Mouse (Mus musculus): Measurements from ENCODE around the gene Tmem141. TPM values are rescaled to one million over a fixed set of nuclear protein-coding genes. Genes with fewer than 3 reads are reported as not detected.
A peak's percentile ranks its signal among the peaks of the same experiment; 100 is the strongest.

The Tmem141 gene
- total and polyA plus RNA-seq, 3 experiments, result 10.9 to 25.3 TPM; not detected in 1

DNA sequence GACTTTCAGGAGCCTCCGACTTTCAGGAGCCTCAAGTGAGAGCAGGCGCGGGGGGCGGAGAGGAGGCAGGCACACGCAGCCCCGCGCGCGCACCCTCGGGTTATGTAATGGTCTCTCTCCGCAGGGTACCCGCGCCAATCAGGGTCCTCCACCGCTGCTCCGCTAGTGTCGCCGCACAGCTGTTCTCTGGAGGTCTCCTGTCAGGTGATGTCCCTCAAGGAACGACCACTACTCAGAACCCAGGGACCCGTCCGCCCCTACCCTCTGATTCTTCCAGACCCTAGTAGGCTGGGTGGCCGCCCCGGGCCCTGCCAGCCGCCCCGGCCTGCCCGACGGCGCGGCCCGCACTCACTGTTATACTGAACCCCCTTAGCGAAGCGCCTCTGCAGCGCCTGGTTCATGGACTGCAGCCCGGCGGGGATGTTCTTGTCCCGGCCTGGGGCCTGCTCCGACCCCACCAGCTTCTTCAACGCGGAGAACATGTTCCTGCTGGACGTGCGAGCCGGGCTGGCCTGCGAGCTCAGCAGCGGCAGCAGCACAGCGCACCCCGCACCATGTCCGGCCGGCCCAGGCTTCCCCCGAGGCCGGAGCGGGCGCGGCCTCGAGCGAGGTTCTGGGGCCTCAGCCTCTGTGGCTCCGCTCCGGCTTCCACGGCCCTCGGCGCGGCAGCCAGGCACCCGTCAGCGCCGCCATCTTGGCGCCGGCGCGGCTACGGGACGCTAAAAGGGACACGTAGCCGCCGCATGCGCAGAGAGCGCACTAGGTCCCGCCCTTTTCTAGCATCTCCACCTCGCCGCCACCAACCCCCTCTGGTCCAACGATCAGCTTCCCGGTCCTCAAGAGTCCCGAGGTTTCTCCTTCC lies 13.8 kb downstream of the Tmem141 start, which contains the start of gene Rabl6:
Gene Rabl6 (minus strand): TSS at position 761 of the 862 bp plus-strand sequence.
- Histone ChIP-seq H3K4me1 (ENCODE audit: control insufficient read depth in 1 of 2, insufficient read depth in 2 of 2, low read length in 2 of 2) (peaks cover 0 to 18% of the 10 kb centered on the region in 2 experiments; a peak in 3 of 4 replicates), H3K27ac (ENCODE audit: control insufficient read depth, low read depth, low read length) (peak within 1 kb of the TSS; percentile 63)

DNA sequence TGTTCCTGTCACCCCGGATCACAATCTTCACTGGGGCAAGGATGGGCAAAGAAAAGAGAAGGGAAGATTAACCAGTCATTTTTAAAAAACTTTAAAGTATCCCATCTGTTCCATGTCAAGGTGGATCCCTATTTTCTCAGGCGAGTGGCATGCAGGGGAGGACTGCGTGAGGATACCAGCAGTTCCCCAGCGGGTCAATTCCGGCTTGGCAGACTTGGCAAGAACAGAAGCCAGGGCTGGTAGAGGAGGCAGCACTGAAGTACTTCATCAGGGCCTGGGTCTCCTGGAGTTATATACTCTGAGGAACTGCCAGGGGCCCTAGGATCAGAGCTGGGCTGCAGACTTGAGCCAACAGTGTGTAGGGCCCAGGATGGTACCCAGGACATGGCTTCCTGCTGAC lies 19.3 kb downstream of the Tmem141 start:
- DNase-seq (ENCODE audit: low read depth, low spot score), result no peak
- H3K9ac ChIP-seq (ENCODE audit: control insufficient read depth, low read depth, low read length, poor library complexity, severe bottlenecking), result no peak overlapping the region
- peaks cover 12 to 13% of the 10 kb centered on the region in 2 experiments; a peak in 3 of 4 replicates for H3K36me3 ChIP-seq (ENCODE audit: control insufficient read depth in 1 of 2, insufficient read depth in 2 of 2, low read length in 2 of 2)
- TF ChIP-seq ETS1 (IDR thresholded peaks at IDR 0.05; ENCODE audit: low read depth, low read length) (no peak), POLR2AphosphoS5 (IDR thresholded peaks at IDR 0.05; ENCODE audit: borderline replicate concordance, low read depth, low read length) (no peak)
- no peak overlapping the region for H3K27ac ChIP-seq (ENCODE audit: control insufficient read depth, low read depth, low read length)
- no peak overlapping the region for H3K4me3 ChIP-seq (ENCODE audit: control insufficient read depth in 1 of 2, insufficient read depth in 1 of 2, low read depth in 2 of 2, low read length in 2 of 2)
- no peaks in the 10 kb centered on the region for H3K27me3 ChIP-seq (ENCODE audit: control insufficient read depth in 1 of 2, insufficient read depth in 2 of 2, low read length in 2 of 2)
- peaks cover 0 to 11% of the 10 kb centered on the region in 2 experiments; a peak in 3 of 4 replicates for H3K4me1 ChIP-seq (ENCODE audit: control insufficient read depth in 1 of 2, insufficient read depth in 2 of 2, low read length in 2 of 2)
- no peaks in the 10 kb centered on the region for H3K9me3 ChIP-seq (replicated peaks; ENCODE audit: insufficient read depth, low read length)
- H3K79me2 ChIP-seq (ENCODE audit: control insufficient read depth, insufficient read depth, low read length, poor library complexity), result peaks cover 21% of the 10 kb centered on the region

More for the DNA sequence above, 13.8 kb downstream of the Tmem141 start, which contains the start of gene Rabl6:
- TF ChIP-seq NELFE (IDR thresholded peaks at IDR 0.05; ENCODE audit: low read depth, low read length) (peak; percentile 93), MAFK (IDR thresholded peaks at IDR 0.05; ENCODE audit: borderline replicate concordance, low read depth, low read length) (no peak), BHLHE40 (IDR thresholded peaks at IDR 0.05; ENCODE audit: borderline replicate concordance, low read depth, low read length) (no peak), EP300 (IDR thresholded peaks at IDR 0.05; ENCODE audit: low read depth in 1 of 2, low read length in 2 of 2) (peak in 1 of 2 experiments; percentile 25; a peak in 1 of 4 replicates), TCF12 (IDR thresholded peaks at IDR 0.05; ENCODE audit: low read depth, low read length) (peak; percentile 84), NRF1 (IDR thresholded peaks at IDR 0.05; ENCODE audit: insufficient read depth, low read depth, low read length, poor library complexity, severe bottlenecking) (peak; percentile 95), MAX (IDR thresholded peaks at IDR 0.05; ENCODE audit: low read length) (peak; percentile 96), SMC3 (IDR thresholded peaks at IDR 0.05; ENCODE audit: low read depth, low read length) (no peak), MAZ (IDR thresholded peaks at IDR 0.05; ENCODE audit: low read depth, low read length) (peak; percentile 52; the same call in 1 of the 2 replicates), GABPA (IDR thresholded peaks at IDR 0.05; ENCODE audit: low read depth, low read length) (peak; percentile 27; the same call in 1 of the 2 replicates), TBP (IDR thresholded peaks at IDR 0.05; ENCODE audit: low read depth, low read length) (peak; percentile 83), POLR2A (IDR thresholded peaks at IDR 0.05; ENCODE audit: control insufficient read depth in 1 of 2, insufficient read depth in 1 of 2, low read depth in 1 of 2, low read length in 2 of 2, poor library complexity in 1 of 2) (peak; percentile 84 to 95), POLR2AphosphoS2 (IDR thresholded peaks at IDR 0.05; ENCODE audit: low read length) (peak; percentile 69; the same call in 1 of the 2 replicates), MYB (IDR thresholded peaks at IDR 0.05; ENCODE audit: low read depth, low read length) (no peak), KAT2A (conservative IDR thresholded peaks at IDR 0.05; ENCODE audit: low read depth, low read length) (peak; percentile 75; the same call in 1 of the 2 replicates), ELF1 (IDR thresholded peaks at IDR 0.05; ENCODE audit: low read depth, low read length) (peak; percentile 51; the same call in 1 of the 2 replicates), TAL1 (IDR thresholded peaks at IDR 0.05; ENCODE audit: low read length) (no peak), SIN3A (IDR thresholded peaks at IDR 0.05; ENCODE audit: low read length) (peak; percentile 61), JUND (IDR thresholded peaks at IDR 0.05; ENCODE audit: low read depth, low read length) (no peak), HCFC1 (IDR thresholded peaks at IDR 0.05; ENCODE audit: low read depth, low read length) (peak; percentile 91), E2F4 (IDR thresholded peaks at IDR 0.05; ENCODE audit: borderline replicate concordance, low read depth, low read length) (peak; percentile 85; the same call in 1 of the 2 replicates), ZMIZ1 (IDR thresholded peaks at IDR 0.05; ENCODE audit: low read depth, low read length) (peak; percentile 90), MYC (IDR thresholded peaks at IDR 0.05; ENCODE audit: low read depth, low read length) (0 out of 2 replicates have a peak, but pooled peaks have one; percentile 64), MXI1 (IDR thresholded peaks at IDR 0.05; ENCODE audit: low read depth, low read length) (peak; percentile 75; the same call in 1 of the 2 replicates), UBTF (IDR thresholded peaks at IDR 0.05; ENCODE audit: borderline replicate concordance, insufficient read depth, low read depth, low read length) (no peak), CTCF (IDR thresholded peaks at IDR 0.05 in 2 of 3, conservative IDR thresholded peaks at IDR 0.05 in 1 of 3; ENCODE audit: control insufficient read depth in 1 of 3, insufficient read depth in 1 of 3, low read depth in 2 of 3, low read length in 3 of 3, poor library complexity in 1 of 3, severe bottlenecking in 1 of 3) (no peak), RAD21 (IDR thresholded peaks at IDR 0.05; ENCODE audit: low read depth, low read length) (no peak)
- Histone ChIP-seq H3K9me3 (replicated peaks; ENCODE audit: insufficient read depth, low read length) (no peaks in the 10 kb centered on the region), H3K36me3 (ENCODE audit: control insufficient read depth in 1 of 2, insufficient read depth in 2 of 2, low read length in 2 of 2) (peaks cover 0 to 16% of the 10 kb centered on the region in 2 experiments; a peak in 2 of 4 replicates), H3K27me3 (ENCODE audit: control insufficient read depth in 1 of 2, insufficient read depth in 2 of 2, low read length in 2 of 2) (no peaks in the 10 kb centered on the region), H3K9ac (ENCODE audit: control insufficient read depth, low read depth, low read length, poor library complexity, severe bottlenecking) (peak within 1 kb of the TSS; percentile 99), H3K4me3 (ENCODE audit: control insufficient read depth in 1 of 2, insufficient read depth in 1 of 2, low read depth in 2 of 2, low read length in 2 of 2) (peak within 1 kb of the TSS; percentile 76 to 99), H3K79me2 (ENCODE audit: control insufficient read depth, insufficient read depth, low read length, poor library complexity) (peaks cover 28% of the 10 kb centered on the region)
- peak; percentile 94 for DNase-seq (ENCODE audit: low read depth, low spot score)

Measured in MEL (cell line).